Mouse (Mus musculus) kidney, postnatal 0 days (tissue): Measurements from ENCODE around the gene Gm20388. TPM values are rescaled to one million over a fixed set of nuclear protein-coding genes. Genes with fewer than 3 reads are reported as not detected.
"Not testable (repeated sequence)": the region's sequence is repeated elsewhere in the genome, so short reads cannot be mapped to it uniquely, and the experiment has no call there.

Source experiments
- ATAC-seq: fragments of 200-750 bp; cut with Nextera tagmentation; replicated peaks from 2 replicates; pipeline ENCODE4 v1.8.0; 2017; ENCODE audit warnings: low read depth, moderate number of reproducible peaks, moderate TSS enrichment, moderate library complexity; ENCODE audit not compliant: low FRiP score
- DNase-seq: peaks from one replicate; pipeline ENCODE4 v3.0.0-alpha.2; 2016; ENCODE audit warnings: low spot score
- H3K27ac ChIP-seq: fragments of 300-500 bp; sonication (generic); 2 replicates; pipeline ENCODE4 v1.5.1; 2014; ENCODE audit warnings: mild to moderate bottlenecking
- H3K27me3 ChIP-seq: fragments of 300-500 bp; sonication (generic); 2 replicates; pipeline ENCODE4 v1.6.1; 2014; ENCODE audit warnings: low read length, mixed read lengths; ENCODE audit not compliant: insufficient read depth
- H3K36me3 ChIP-seq: fragments of 300-500 bp; sonication (generic); 2 replicates; pipeline ENCODE4 v1.6.1; 2014; ENCODE audit warnings: low read length, mixed read lengths; ENCODE audit not compliant: insufficient read depth
- H3K4me1 ChIP-seq: fragments of 300-500 bp; sonication (generic); replicated peaks from 2 replicates; pipeline ENCODE4 v1.6.1; 2014; ENCODE audit warnings: antibody characterized with exemption, low read length, mixed read lengths; ENCODE audit not compliant: insufficient read depth
- H3K4me2 ChIP-seq: fragments of 300-500 bp; sonication (generic); 2 replicates; pipeline ENCODE4 v1.6.1; 2014; ENCODE audit warnings: mild to moderate bottlenecking, low read length, moderate library complexity, mixed read lengths
- H3K4me3 ChIP-seq: fragments of 300-500 bp; sonication (generic); replicated peaks from 2 replicates; pipeline ENCODE4 v1.5.1; 2014; ENCODE audit warnings: low read depth, low read length
- H3K9ac ChIP-seq: fragments of 300-500 bp; sonication (generic); 2 replicates; pipeline ENCODE4 v1.6.1; 2014; ENCODE audit warnings: low read depth, low read length
- H3K9me3 ChIP-seq: fragments of 300-500 bp; sonication (generic); replicated peaks from 2 replicates; pipeline ENCODE4 v1.6.1; 2016; ENCODE audit warnings: low read length, inconsistent platforms, mixed read lengths
- CTCF ChIP-seq: IDR thresholded peaks from 2 replicates; pipeline ENCODE4 v1.5.1; 2016; ENCODE audit warnings: antibody characterized with exemption, low read depth, mild to moderate bottlenecking, moderate library complexity
- WGBS: fragments of 180-500 bp; shearing (Covaris S2); extraction: QIAGEN DNeasy Blood & Tissue Kit; methylation state at CpG from one replicate; pipeline ENCODE4 v1.1.7; 2014; 5-methylcytosine and 5-hydroxymethylcytosine counted together
- polyA plus RNA-seq: library from polyadenylated mRNA; unstranded; fragments of >200 nt; fragmentation: Nextera tagmentation; extraction: Ambion mirVana; gene quantifications from 2 replicates; pipeline ENCODE4 v1.2.1, GENCODE M21; 2015

Gene Gm20388
- polyA plus RNA-seq, 1 experiment from 2014 or later = not detected

DNA sequence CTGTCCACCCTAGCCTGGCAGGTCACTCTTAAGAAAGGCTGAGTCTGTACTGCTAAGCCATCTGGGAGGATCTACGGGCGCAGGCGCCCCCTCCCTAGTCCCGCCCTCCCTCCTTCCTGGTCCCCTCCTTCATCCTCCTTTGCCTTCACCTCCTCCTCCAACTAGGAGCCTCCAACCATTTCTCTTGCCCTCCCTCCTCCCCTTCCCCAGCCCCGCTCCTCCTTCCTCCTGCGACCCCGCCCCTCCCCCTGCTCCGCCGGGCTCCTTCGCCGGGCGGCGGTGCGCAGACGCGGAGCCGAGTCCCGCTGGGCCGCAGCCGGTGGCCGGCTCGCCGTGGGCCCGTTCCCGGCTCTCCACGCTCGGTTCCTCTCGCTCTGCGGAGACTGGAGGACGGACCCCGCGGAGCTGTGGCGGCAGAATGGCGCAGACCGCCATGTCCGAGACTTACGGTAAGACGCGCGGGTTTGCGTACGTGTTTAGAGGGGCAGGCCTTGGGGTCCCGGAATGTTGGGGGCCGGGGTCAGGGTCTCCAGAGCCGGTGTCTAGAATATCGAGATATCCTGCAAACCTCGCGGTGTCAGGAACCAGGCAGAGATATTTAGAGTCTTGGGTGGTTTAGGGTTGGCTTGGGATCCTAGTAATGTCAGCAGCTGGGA is 3895.2 kb downstream of the Gm20388 start, which contains the start of gene Rab4a:
Rab4a (plus strand) TSS at position 268 of the 656 bp plus-strand sequence.
- peak; percentile 95 for DNase-seq
- peak within 1 kb of the TSS; percentile 76 for H3K4me2 ChIP-seq
- peaks cover 14% of the 10 kb centered on the region for H3K4me1 ChIP-seq
- H3K9me3 ChIP-seq = no peaks in the 10 kb centered on the region
- ATAC-seq = peak; percentile 91
- no peaks in the 10 kb centered on the region for H3K36me3 ChIP-seq
- H3K9ac ChIP-seq = peak within 1 kb of the TSS; percentile 78
- H3K27ac ChIP-seq = peak within 1 kb of the TSS; percentile 72
- no peaks in the 10 kb centered on the region for H3K27me3 ChIP-seq
- under 1% methylated on average over 48 of the region's 48 CpGs for WGBS
- TF ChIP-seq CTCF = no peak
- peak within 1 kb of the TSS; percentile 85 for H3K4me3 ChIP-seq

DNA sequence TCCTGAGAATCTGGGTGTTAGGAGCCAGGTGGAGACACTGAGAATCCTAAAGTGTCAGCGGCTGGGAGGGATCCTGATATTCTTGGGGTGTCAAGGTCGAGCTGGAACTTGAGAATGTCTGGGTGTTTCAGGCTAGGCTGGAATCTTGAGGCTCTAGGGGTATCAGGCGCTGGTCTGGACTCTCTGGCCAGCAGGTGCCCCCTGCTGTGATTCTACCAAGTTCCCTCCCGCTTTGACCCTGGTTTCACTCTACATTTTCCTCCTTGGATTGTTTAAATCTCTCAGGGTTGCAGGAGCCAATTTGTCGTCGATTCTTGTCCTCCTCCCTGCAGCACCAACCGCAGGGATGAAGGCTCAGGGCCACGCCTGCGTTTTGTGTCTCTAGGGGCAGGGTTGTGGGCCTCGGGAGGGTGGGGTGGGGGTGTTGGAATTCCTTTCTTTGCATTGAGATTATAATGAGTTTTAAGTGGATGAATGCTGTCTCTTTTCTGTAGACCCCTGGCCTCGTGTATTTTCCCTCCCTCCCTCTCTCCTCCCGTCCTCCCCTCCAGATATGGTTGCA is 3895.8 kb downstream of the Gm20388 start:
- DNase-seq (no peak), ATAC-seq (no peak)
- H3K4me1 ChIP-seq = peaks cover 14% of the 10 kb centered on the region
- peak overlapping the region; percentile 85 for H3K4me3 ChIP-seq
- peak overlapping the region; percentile 76 for H3K4me2 ChIP-seq
- WGBS = 5% methylated on average over 12 of the region's 12 CpGs
- no peak for TF ChIP-seq CTCF
- H3K27me3 ChIP-seq = no peaks in the 10 kb centered on the region
- H3K9me3 ChIP-seq = no peaks in the 10 kb centered on the region
- H3K36me3 ChIP-seq = no peaks in the 10 kb centered on the region
- H3K27ac ChIP-seq = peak overlapping the region; percentile 72
- H3K9ac ChIP-seq = peak overlapping the region; percentile 78

DNA sequence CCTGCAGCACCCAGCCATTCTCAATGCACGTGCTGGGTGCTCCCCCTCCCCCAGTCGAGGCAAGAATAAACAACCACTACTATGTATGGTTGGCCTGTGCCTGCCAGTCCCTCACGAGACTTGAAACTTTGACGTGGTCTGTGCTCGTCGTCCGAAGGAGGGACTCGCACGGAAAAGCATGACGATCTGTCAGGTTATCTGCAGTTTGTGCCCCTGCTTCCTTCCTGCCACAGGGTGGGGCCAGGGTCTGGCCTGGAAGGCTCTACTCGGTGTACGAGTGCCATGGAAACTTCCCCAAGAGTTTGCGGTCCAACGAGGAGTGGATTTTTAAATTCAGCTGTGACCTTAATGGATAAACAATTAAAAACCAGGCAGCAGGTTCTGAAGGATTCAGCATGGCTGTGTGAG is 3896.4 kb downstream of the Gm20388 start:
- TF ChIP-seq CTCF = peak; percentile 17; the same call in 1 of the 2 replicates
- 7% methylated on average over 14 of the region's 14 CpGs for WGBS

DNA sequence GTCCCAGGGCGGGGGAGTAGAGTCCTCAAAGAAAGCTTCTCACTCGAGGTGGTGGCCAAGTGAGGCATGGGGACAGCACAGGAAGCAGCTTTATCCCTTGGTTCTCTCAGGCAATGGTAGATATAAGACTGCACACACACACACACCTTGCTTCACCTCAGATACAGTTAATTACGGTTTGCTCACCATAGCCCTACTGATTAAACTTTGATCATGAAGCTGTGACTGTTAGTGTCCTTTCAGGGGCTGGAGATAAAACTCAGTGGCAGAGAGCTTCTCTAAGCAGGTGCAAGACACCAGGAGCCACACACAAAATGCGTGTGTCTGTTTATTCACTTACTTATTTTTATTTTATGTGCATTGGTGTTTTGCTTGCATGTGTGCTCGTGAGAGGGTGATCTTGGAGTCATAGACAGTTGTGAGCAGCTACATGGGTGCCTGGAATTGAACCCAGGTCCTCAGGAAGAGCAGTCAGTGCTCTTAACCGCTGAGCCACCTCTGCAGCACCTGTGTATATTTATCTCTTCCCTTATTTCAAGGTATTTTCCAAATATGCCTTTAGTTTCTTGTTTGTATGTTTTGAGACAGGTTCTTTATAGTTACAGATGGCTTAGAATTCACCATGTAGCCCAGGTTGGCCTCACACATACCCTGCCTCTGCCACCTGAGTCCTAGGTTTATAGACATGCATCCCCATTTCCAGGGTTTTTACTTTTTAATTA is 3897.4 kb downstream of the Gm20388 start:
- DNase-seq = no peak
- no peaks in the 10 kb centered on the region for H3K27me3 ChIP-seq
- H3K36me3 ChIP-seq = no peaks in the 10 kb centered on the region
- H3K4me3 ChIP-seq = no peak overlapping the region
- no peak for ATAC-seq
- H3K4me1 ChIP-seq = peaks cover 14% of the 10 kb centered on the region
- H3K9me3 ChIP-seq = no peaks in the 10 kb centered on the region
- no peak for TF ChIP-seq CTCF
- H3K27ac ChIP-seq = 0 out of 2 replicates have a peak overlapping the region, but pooled peaks have one; percentile 72
- H3K4me2 ChIP-seq = peak overlapping the region; percentile 76
- 0 out of 2 replicates have a peak overlapping the region, but pooled peaks have one; percentile 35 for H3K9ac ChIP-seq
- 69% methylated on average over 6 of the region's 6 CpGs for WGBS

More for the DNA sequence above, 3896.4 kb downstream of the Gm20388 start:
- Histone ChIP-seq H3K9ac (peak overlapping the region; percentile 35; the same call in 1 of the 2 replicates), H3K27ac (0 out of 2 replicates have a peak overlapping the region, but pooled peaks have one; percentile 72), H3K9me3 (no peaks in the 10 kb centered on the region), H3K4me1 (peaks cover 14% of the 10 kb centered on the region), H3K27me3 (no peaks in the 10 kb centered on the region), H3K36me3 (no peaks in the 10 kb centered on the region), H3K4me2 (peak overlapping the region; percentile 76), H3K4me3 (peak overlapping the region; percentile 85)
- ATAC-seq (peak; percentile 58; the same call in 1 of the 2 replicates), DNase-seq (peak; percentile 40)

DNA sequence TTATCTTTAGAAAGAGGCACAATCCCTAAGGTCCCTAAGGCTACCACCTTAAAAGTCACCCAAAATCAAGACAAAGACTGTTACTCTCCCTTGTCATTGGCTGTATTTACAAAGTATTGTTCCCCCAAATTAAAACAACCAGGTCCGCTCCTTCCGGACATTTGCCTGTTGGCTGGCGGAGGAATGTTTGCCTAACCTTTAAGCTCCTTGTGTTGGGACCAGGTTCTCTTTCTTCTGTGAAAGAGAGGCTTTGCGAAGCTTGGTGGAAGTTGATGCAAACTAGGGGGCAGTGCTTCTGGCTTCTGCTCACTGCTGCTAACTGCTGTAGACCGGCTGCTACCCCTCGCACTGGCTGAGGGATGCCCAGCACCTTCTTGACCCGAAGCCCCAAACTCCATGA is 3898.0 kb downstream of the Gm20388 start:
- TF ChIP-seq CTCF = no peak
- ATAC-seq = no peak
- WGBS = 81% methylated on average over 7 of the region's 7 CpGs

DNA sequence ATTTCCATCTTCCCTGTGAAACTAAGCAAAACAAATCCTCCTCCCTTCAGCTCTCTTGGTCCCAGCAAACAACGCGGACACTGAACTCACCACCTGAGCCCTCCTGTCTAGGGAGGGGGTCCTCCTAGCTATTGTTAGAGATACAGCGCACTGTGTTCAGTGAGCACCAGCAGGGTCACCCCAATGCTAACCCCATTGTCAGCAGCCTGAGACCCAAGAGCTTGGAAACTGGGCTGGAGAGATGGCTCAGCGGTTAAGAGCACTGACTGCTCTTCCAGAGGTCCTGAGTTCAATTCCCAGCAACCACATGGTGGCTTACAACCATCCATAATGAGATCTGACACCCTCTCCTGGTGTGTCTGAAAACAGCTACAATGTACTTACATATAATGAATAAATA is 3898.7 kb downstream of the Gm20388 start:
- not testable (repeated sequence) for H3K36me3 ChIP-seq, ATAC-seq, H3K9me3 ChIP-seq, H3K27ac ChIP-seq, H3K9ac ChIP-seq, H3K27me3 ChIP-seq, H3K4me2 ChIP-seq, H3K4me3 ChIP-seq, DNase-seq
- H3K4me1 ChIP-seq = peaks cover 14% of the 10 kb centered on the region
- WGBS = 86% methylated on average over 4 of the region's 4 CpGs

More for the DNA sequence above, 3898.0 kb downstream of the Gm20388 start:
- no peak overlapping the region for H3K9ac ChIP-seq
- no peak overlapping the region for H3K4me3 ChIP-seq
- H3K36me3 ChIP-seq = no peaks in the 10 kb centered on the region
- peaks cover 14% of the 10 kb centered on the region for H3K4me1 ChIP-seq
- no peak for DNase-seq
- no peaks in the 10 kb centered on the region for H3K27me3 ChIP-seq
- no peaks in the 10 kb centered on the region for H3K9me3 ChIP-seq
- H3K4me2 ChIP-seq = no peak overlapping the region
- no peak overlapping the region for H3K27ac ChIP-seq
